Mouse (Mus musculus) stomach, embryonic 16.5 days (tissue): ENCODE results near the gene Cldn2. TPM values are rescaled to one million over a fixed set of nuclear protein-coding genes. Genes with fewer than 3 reads are reported as not detected.

ENCODE experiments used
- ATAC-seq: fragments of 200-750 bp; cut with Nextera tagmentation; 2 replicates; pipeline ENCODE4 v1.8.0; 2017; ENCODE audit warnings: moderate number of reproducible peaks, moderate TSS enrichment; ENCODE audit not compliant: insufficient read depth, low FRiP score
- H3K27ac ChIP-seq: fragments of 300-500 bp; sonication (generic); 2 replicates; pipeline ENCODE4 v1.5.1; 2014; ENCODE audit warnings: low read length
- H3K27me3 ChIP-seq: fragments of 300-500 bp; sonication (generic); 2 replicates; pipeline ENCODE4 v1.6.1; 2014; ENCODE audit warnings: low read length, control low read depth, mixed read lengths; ENCODE audit not compliant: control insufficient read depth, insufficient read depth
- H3K36me3 ChIP-seq: fragments of 300-500 bp; sonication (generic); 2 replicates; pipeline ENCODE4 v1.6.1; 2014; ENCODE audit warnings: low read length; ENCODE audit not compliant: control insufficient read depth, insufficient read depth
- H3K4me1 ChIP-seq: fragments of 300-500 bp; sonication (generic); 2 replicates; pipeline ENCODE4 v1.6.1; 2014; ENCODE audit warnings: low read length, control low read depth, mixed read lengths; ENCODE audit not compliant: control insufficient read depth, insufficient read depth
- H3K4me2 ChIP-seq: fragments of 300-500 bp; sonication (generic); 2 replicates; pipeline ENCODE4 v1.6.1; 2014; ENCODE audit warnings: low read depth, low read length, mixed read lengths
- H3K4me3 ChIP-seq: fragments of 300-500 bp; sonication (generic); replicated peaks from 2 replicates; pipeline ENCODE4 v1.5.1; 2014; ENCODE audit warnings: mild to moderate bottlenecking, low read length
- H3K9ac ChIP-seq: fragments of 300-500 bp; sonication (generic); 2 replicates; pipeline ENCODE4 v1.6.1; 2014; ENCODE audit warnings: low read length
- H3K9me3 ChIP-seq: fragments of 300-500 bp; sonication (generic); replicated peaks from 2 replicates; pipeline ENCODE4 v1.6.1; 2016; ENCODE audit warnings: low read length, control low read depth; ENCODE audit not compliant: control insufficient read depth
- WGBS: fragments of 180-500 bp; shearing (Covaris S2); extraction: QIAGEN DNeasy Blood & Tissue Kit; methylation state at CpG from one replicate; pipeline ENCODE4 v1.1.7; 2014; 5-methylcytosine and 5-hydroxymethylcytosine counted together
- polyA plus RNA-seq: library from polyadenylated mRNA; unstranded; fragments of >200 nt; fragmentation: Nextera tagmentation; extraction: Ambion mirVana; gene quantifications from 2 replicates; pipeline ENCODE4 v1.2.1, GENCODE M21; 2015

The Cldn2 gene
- polyA plus RNA-seq, 1 experiment from 2014 or later: 13.4 TPM

- WGBS: 62% methylated on average over 3 of the region's 3 CpGs
- H3K4me2 ChIP-seq: no peak overlapping the region
- no peaks in the 10 kb centered on the region for H3K36me3 ChIP-seq
- ATAC-seq: no peak
- no peak overlapping the region for H3K27ac ChIP-seq
- no peaks in the 10 kb centered on the region for H3K4me1 ChIP-seq
- no peak overlapping the region for H3K4me3 ChIP-seq
- peaks cover 6% of the 10 kb centered on the region; the same call in 1 of the 2 replicates for H3K27me3 ChIP-seq
- H3K9me3 ChIP-seq: no peaks in the 10 kb centered on the region
- no peak overlapping the region for H3K9ac ChIP-seq
Observed at GRCm38 (mm10) chrX:139799953-139800352, 675 bp upstream of the Cldn2 start.

- 72% methylated on average over 2 of the region's 2 CpGs for WGBS
- no peak for ATAC-seq
- no peaks in the 10 kb centered on the region for H3K4me1 ChIP-seq
Observed at GRCm38 (mm10) chrX:139803028-139803427, 2.4 kb downstream of the Cldn2 start.

GRCm38 (mm10) chrX:139805918-139806317 lies 5.3 kb downstream of the Cldn2 start:
- no peak overlapping the region for H3K4me2 ChIP-seq
- no peaks in the 10 kb centered on the region for H3K9me3 ChIP-seq
- H3K9ac ChIP-seq: no peak overlapping the region
- ATAC-seq: no peak
- no peaks in the 10 kb centered on the region for H3K4me1 ChIP-seq
- H3K36me3 ChIP-seq: no peaks in the 10 kb centered on the region
- no peak overlapping the region for H3K4me3 ChIP-seq
- no peak overlapping the region for H3K27ac ChIP-seq
- WGBS: 80% methylated on average over 4 of the region's 4 CpGs
- peaks cover 3% of the 10 kb centered on the region; the same call in 1 of the 2 replicates for H3K27me3 ChIP-seq

More at GRCm38 (mm10) chrX:139803028-139803427, 2.4 kb downstream of the Cldn2 start:
- no peak overlapping the region for H3K27ac ChIP-seq
- H3K36me3 ChIP-seq: no peaks in the 10 kb centered on the region
- H3K27me3 ChIP-seq: peaks cover 3% of the 10 kb centered on the region; the same call in 1 of the 2 replicates
- H3K4me3 ChIP-seq: no peak overlapping the region
- H3K9ac ChIP-seq: no peak overlapping the region
- no peak overlapping the region for H3K4me2 ChIP-seq
- no peaks in the 10 kb centered on the region for H3K9me3 ChIP-seq

GRCm38 (mm10) chrX:139807391-139807790 lies 6.8 kb downstream of the Cldn2 start:
- Histone ChIP-seq H3K9me3 (no peaks in the 10 kb centered on the region), H3K27me3 (no peaks in the 10 kb centered on the region; the same call in 1 of the 2 replicates), H3K4me1 (no peaks in the 10 kb centered on the region), H3K4me2 (no peak overlapping the region), H3K4me3 (no peak overlapping the region), H3K27ac (no peak overlapping the region), H3K9ac (no peak overlapping the region), H3K36me3 (no peaks in the 10 kb centered on the region)
- 75% methylated on average over 2 of the region's 2 CpGs for WGBS
- ATAC-seq: no peak

GRCm38 (mm10) chrX:139808085-139808484 lies 7.5 kb downstream of the Cldn2 start:
- Histone ChIP-seq H3K4me2 (no peak overlapping the region), H3K4me3 (no peak overlapping the region), H3K27ac (no peak overlapping the region), H3K36me3 (no peaks in the 10 kb centered on the region), H3K4me1 (no peaks in the 10 kb centered on the region), H3K9me3 (no peaks in the 10 kb centered on the region), H3K9ac (no peak overlapping the region), H3K27me3 (no peaks in the 10 kb centered on the region; the same call in 1 of the 2 replicates)
- 43% methylated on average over 4 of the region's 4 CpGs for WGBS
- ATAC-seq: 0 out of 2 replicates have a peak, but pooled peaks have one; percentile 40

- H3K4me2 ChIP-seq: no peak overlapping the region
- no peaks in the 10 kb centered on the region for H3K36me3 ChIP-seq
- no peak overlapping the region for H3K4me3 ChIP-seq
- no peak overlapping the region for H3K9ac ChIP-seq
- no peaks in the 10 kb centered on the region for H3K9me3 ChIP-seq
- no peaks in the 10 kb centered on the region; the same call in 1 of the 2 replicates for H3K27me3 ChIP-seq
- H3K4me1 ChIP-seq: no peaks in the 10 kb centered on the region
- no peak for ATAC-seq
- 86% methylated on average over 10 of the region's 10 CpGs for WGBS
- H3K27ac ChIP-seq: no peak overlapping the region
Observed at GRCm38 (mm10) chrX:139808501-139808900, 7.9 kb downstream of the Cldn2 start.

GRCm38 (mm10) chrX:139812636-139813298 lies 12.1 kb downstream of the Cldn2 start:
- Histone ChIP-seq H3K36me3 (no peaks in the 10 kb centered on the region), H3K27me3 (no peaks in the 10 kb centered on the region; the same call in 1 of the 2 replicates), H3K9ac (no peak overlapping the region), H3K9me3 (no peaks in the 10 kb centered on the region), H3K4me3 (no peak overlapping the region), H3K27ac (no peak overlapping the region), H3K4me1 (no peaks in the 10 kb centered on the region), H3K4me2 (no peak overlapping the region)
- WGBS: 58% methylated on average over 3 of the region's 3 CpGs
- no peak for ATAC-seq

- no peaks in the 10 kb centered on the region for H3K9me3 ChIP-seq
- no peak overlapping the region for H3K27ac ChIP-seq
- no peaks in the 10 kb centered on the region; the same call in 1 of the 2 replicates for H3K27me3 ChIP-seq
- no peaks in the 10 kb centered on the region for H3K36me3 ChIP-seq
- 63% methylated on average over 9 of the region's 9 CpGs for WGBS
- H3K4me2 ChIP-seq: no peak overlapping the region
- no peak overlapping the region for H3K4me3 ChIP-seq
- no peak for ATAC-seq
- no peak overlapping the region for H3K9ac ChIP-seq
- no peaks in the 10 kb centered on the region for H3K4me1 ChIP-seq
Observed at GRCm38 (mm10) chrX:139813299-139814002, 12.8 kb downstream of the Cldn2 start.

GRCm38 (mm10) chrX:139814018-139814635 lies 13.5 kb downstream of the Cldn2 start:
- Histone ChIP-seq H3K27ac (no peak overlapping the region), H3K27me3 (no peaks in the 10 kb centered on the region; the same call in 1 of the 2 replicates), H3K36me3 (no peaks in the 10 kb centered on the region), H3K4me1 (no peaks in the 10 kb centered on the region), H3K4me2 (no peak overlapping the region), H3K9me3 (no peaks in the 10 kb centered on the region), H3K9ac (no peak overlapping the region), H3K4me3 (no peak overlapping the region)
- ATAC-seq: no peak
- 68% methylated on average over 8 of the region's 8 CpGs for WGBS
